Mouse (Mus musculus) liver, embryonic 11.5 days (tissue): ENCODE measurements at regions not wholly inside any gene's neighbourhood (a gene's known extent, or its start where the extent isn't known, plus 50 kb on each side); places are given as distances from the start of the nearest gene placed in this dataset.

Experiments
- ATAC-seq: fragments of 200-750 bp; cut with Nextera tagmentation; replicated peaks from 2 replicates; pipeline ENCODE4 v1.8.0; 2017; ENCODE audit warnings: moderate number of reproducible peaks, mild to moderate bottlenecking, moderate TSS enrichment, moderate library complexity; ENCODE audit not compliant: low FRiP score
- DNase-seq: peaks from one replicate; pipeline ENCODE4 v3.0.0-alpha.2; 2017; ENCODE audit warnings: low spot score
- H3K27ac ChIP-seq: fragments of 300-500 bp; sonication (generic); 2 replicates; pipeline ENCODE4 v1.5.1; 2014; ENCODE audit warnings: mild to moderate bottlenecking, low read depth, low read length, control low read depth
- H3K27me3 ChIP-seq: fragments of 300-500 bp; sonication (generic); replicated peaks from 2 replicates; pipeline ENCODE4 v1.6.1; 2014; ENCODE audit warnings: low read length, mixed read lengths; ENCODE audit not compliant: control insufficient read depth, insufficient read depth
- H3K36me3 ChIP-seq: fragments of 300-500 bp; sonication (generic); 2 replicates; pipeline ENCODE4 v1.6.1; 2014; ENCODE audit warnings: mild to moderate bottlenecking, low read length, moderate library complexity, mixed read lengths; ENCODE audit not compliant: control insufficient read depth, insufficient read depth
- H3K4me1 ChIP-seq: fragments of 300-500 bp; sonication (generic); replicated peaks from 2 replicates; pipeline ENCODE4 v1.6.1; 2014; ENCODE audit warnings: low read length, mixed read lengths; ENCODE audit not compliant: control insufficient read depth, insufficient read depth
- H3K4me2 ChIP-seq: fragments of 300-500 bp; sonication (generic); 2 replicates; pipeline ENCODE4 v1.6.1; 2014; ENCODE audit warnings: mild to moderate bottlenecking, control low read depth, moderate library complexity
- H3K4me3 ChIP-seq: fragments of 300-500 bp; sonication (generic); 2 replicates; pipeline ENCODE4 v1.5.1; 2014; ENCODE audit warnings: low read depth, low read length, control low read depth
- H3K9ac ChIP-seq: fragments of 300-500 bp; sonication (generic); 2 replicates; pipeline ENCODE4 v1.6.1; 2014; ENCODE audit warnings: low read depth, low read length, control low read depth
- H3K9me3 ChIP-seq: fragments of 300-500 bp; sonication (generic); 2 replicates; pipeline ENCODE4 v1.6.1; 2016; ENCODE audit warnings: low read length, inconsistent platforms, mixed read lengths; ENCODE audit not compliant: control insufficient read depth
- WGBS: fragments of 180-500 bp; shearing (Covaris S2); extraction: QIAGEN DNeasy Blood & Tissue Kit; methylation state at CpG from one replicate; pipeline ENCODE4 v1.1.7; 2014; 5-methylcytosine and 5-hydroxymethylcytosine counted together

GRCm38 (mm10) chr6:100517662-100518061 is 153.3 kb downstream of the Shq1 start:
- H3K9me3 ChIP-seq, result no peaks in the 10 kb centered on the region
- no peak overlapping the region for H3K4me2 ChIP-seq
- DNase-seq (no peak), ATAC-seq (no peak)
- H3K9ac ChIP-seq, result no peak overlapping the region
- no peak overlapping the region for H3K27ac ChIP-seq
- H3K4me3 ChIP-seq, result no peak overlapping the region
- WGBS, result 80% methylated on average over 6 of the region's 6 CpGs
- no peaks in the 10 kb centered on the region for H3K36me3 ChIP-seq
- peaks cover 5% of the 10 kb centered on the region for H3K27me3 ChIP-seq
- no peaks in the 10 kb centered on the region for H3K4me1 ChIP-seq

- H3K9ac ChIP-seq, result no peak overlapping the region
These were observed 158.3 kb downstream of the Shq1 start for GRCm38 (mm10) chr6:100512676-100513075.

GRCm38 (mm10) chr6:100510676-100511075 is 160.3 kb downstream of the Shq1 start:
- Histone ChIP-seq H3K9me3 (no peaks in the 10 kb centered on the region), H3K4me1 (no peaks in the 10 kb centered on the region), H3K4me3 (no peak overlapping the region), H3K36me3 (no peaks in the 10 kb centered on the region), H3K27ac (no peak overlapping the region), H3K27me3 (no peaks in the 10 kb centered on the region), H3K9ac (no peak overlapping the region), H3K4me2 (no peak overlapping the region)
- ATAC-seq (no peak), DNase-seq (no peak)
- 68% methylated on average over 4 of the region's 4 CpGs for WGBS

More at GRCm38 (mm10) chr6:100512676-100513075, 158.3 kb downstream of the Shq1 start:
- H3K27me3 ChIP-seq, result peaks cover 3% of the 10 kb centered on the region; the same call in 1 of the 2 replicates
- no peak overlapping the region for H3K27ac ChIP-seq
- no peak for DNase-seq
- no peaks in the 10 kb centered on the region for H3K4me1 ChIP-seq
- no peaks in the 10 kb centered on the region for H3K36me3 ChIP-seq
- no peak overlapping the region for H3K4me2 ChIP-seq
- H3K4me3 ChIP-seq, result no peak overlapping the region
- WGBS, result 57% methylated on average over 4 of the region's 4 CpGs
- no peak for ATAC-seq
- H3K9me3 ChIP-seq, result no peaks in the 10 kb centered on the region

GRCm38 (mm10) chr6:100505506-100506247 is 165.3 kb downstream of the Shq1 start:
- ATAC-seq (no peak), DNase-seq (no peak)
- 82% methylated on average over 15 of the region's 15 CpGs for WGBS
- Histone ChIP-seq H3K4me1 (no peaks in the 10 kb centered on the region), H3K9me3 (no peaks in the 10 kb centered on the region), H3K27me3 (no peaks in the 10 kb centered on the region), H3K9ac (no peak overlapping the region), H3K36me3 (no peaks in the 10 kb centered on the region), H3K27ac (no peak overlapping the region), H3K4me2 (no peak overlapping the region), H3K4me3 (no peak overlapping the region)

- DNase-seq (no peak), ATAC-seq (no peak)
- Histone ChIP-seq H3K27ac (no peak overlapping the region), H3K4me1 (no peaks in the 10 kb centered on the region), H3K9ac (no peak overlapping the region), H3K9me3 (no peaks in the 10 kb centered on the region), H3K27me3 (no peaks in the 10 kb centered on the region), H3K36me3 (no peaks in the 10 kb centered on the region), H3K4me3 (no peak overlapping the region), H3K4me2 (no peak overlapping the region)
- 62% methylated on average over 14 of the region's 14 CpGs for WGBS
These were observed 167.8 kb downstream of the Shq1 start for GRCm38 (mm10) chr6:100502961-100503782.

- no peak overlapping the region for H3K4me3 ChIP-seq
- WGBS, result 41% methylated on average over 6 of the region's 6 CpGs
- no peaks in the 10 kb centered on the region for H3K9me3 ChIP-seq
- no peaks in the 10 kb centered on the region for H3K4me1 ChIP-seq
- no peak overlapping the region for H3K9ac ChIP-seq
- no peaks in the 10 kb centered on the region for H3K36me3 ChIP-seq
- H3K27me3 ChIP-seq, result no peaks in the 10 kb centered on the region
- no peak overlapping the region for H3K27ac ChIP-seq
- ATAC-seq (no peak), DNase-seq (no peak)
- no peak overlapping the region for H3K4me2 ChIP-seq
These were observed 168.8 kb downstream of the Shq1 start for GRCm38 (mm10) chr6:100502139-100502538.

- DNase-seq, result no peak
- Histone ChIP-seq H3K27me3 (no peaks in the 10 kb centered on the region), H3K4me3 (no peak overlapping the region), H3K9me3 (no peaks in the 10 kb centered on the region), H3K27ac (no peak overlapping the region), H3K4me1 (no peaks in the 10 kb centered on the region), H3K36me3 (no peaks in the 10 kb centered on the region), H3K4me2 (no peak overlapping the region), H3K9ac (no peak overlapping the region)
- WGBS, result 72% methylated on average over 2 of the region's 2 CpGs
- ATAC-seq, result no peak
These were observed 170.2 kb downstream of the Shq1 start for GRCm38 (mm10) chr6:100500741-100501140.

GRCm38 (mm10) chr6:100500060-100500459 is 170.9 kb downstream of the Shq1 start:
- Histone ChIP-seq H3K27me3 (no peaks in the 10 kb centered on the region), H3K9me3 (no peaks in the 10 kb centered on the region), H3K27ac (no peak overlapping the region), H3K4me1 (no peaks in the 10 kb centered on the region), H3K9ac (no peak overlapping the region), H3K4me3 (no peak overlapping the region), H3K4me2 (no peak overlapping the region), H3K36me3 (no peaks in the 10 kb centered on the region)
- ATAC-seq (no peak), DNase-seq (no peak)
- WGBS, result 70% methylated on average over 8 of the region's 8 CpGs
